Mouse (Mus musculus) lung, postnatal 14 days (tissue): ENCODE measurements around the gene Olfr968.

Source experiments
- DNase-seq: peaks from one replicate; pipeline ENCODE4 v3.0.0; 2021

Olfr968 gene

GRCm38 (mm10) chr9:39783153-39783552 is at the start of gene Olfr968:
Gene Olfr968 (minus strand): TSS chr9:39783253.
- DNase-seq = no peak

GRCm38 (mm10) chr9:39808560-39808959 is 25.5 kb upstream of the Olfr968 start, which contains the start of gene Olfr970:
Gene Olfr970 (plus strand): TSS chr9:39808860.
- no peak for DNase-seq

GRCm38 (mm10) chr9:39790558-39790957 is 7.5 kb upstream of the Olfr968 start, which contains the start of gene Olfr969:
Gene Olfr969 (plus strand): TSS chr9:39790945.
- DNase-seq = no peak

GRCm38 (mm10) chr9:39746428-39746827 is 36.6 kb downstream of the Olfr968 start:
- DNase-seq = no peak

- no peak for DNase-seq
Measured at GRCm38 (mm10) chr9:39745949-39746348, 37.1 kb downstream of the Olfr968 start, which contains the start of gene Olfr967. Gene Olfr967 (plus strand): TSS chr9:39746249.

- no peak for DNase-seq
Measured at GRCm38 (mm10) chr9:39740741-39741140, 42.3 kb downstream of the Olfr968 start.

GRCm38 (mm10) chr9:39730678-39731077 is 52.4 kb downstream of the Olfr968 start, which contains the start of gene Olfr150:
Gene Olfr150 (plus strand): TSS chr9:39730978.
- no peak for DNase-seq
